Mouse (Mus musculus) right cerebral cortex, adult 2 months (tissue): ENCODE measurements around the gene Cacnb4.

Experiments used
- DNase-seq, 2 experiments: peaks; one replicate each; pipeline ENCODE4 v3.0.0; 2021 to 2022; ENCODE audit warnings: low spot score in 2 of 2

Cacnb4 gene

GRCm38 (mm10) chr2:52603935-52604650 lies 72.5 kb downstream of the Cacnb4 start:
- DNase-seq, result no peak

- DNase-seq, result no peak
These were observed 73.2 kb downstream of the Cacnb4 start for GRCm38 (mm10) chr2:52603421-52603820.

GRCm38 (mm10) chr2:52602921-52603320 lies 73.7 kb downstream of the Cacnb4 start:
- DNase-seq, result no peak

- no peak for DNase-seq
These were observed 74.4 kb downstream of the Cacnb4 start for GRCm38 (mm10) chr2:52602228-52602627.

- DNase-seq, result no peak
These were observed 79.1 kb downstream of the Cacnb4 start for GRCm38 (mm10) chr2:52597511-52597910.

GRCm38 (mm10) chr2:52593814-52594213 lies 82.8 kb downstream of the Cacnb4 start:
- peak; percentile 52 to 60 for DNase-seq

- no peak for DNase-seq
These were observed 83.4 kb downstream of the Cacnb4 start for GRCm38 (mm10) chr2:52593260-52593659.

- DNase-seq, result peak; percentile 91 to 92
These were observed 85.7 kb downstream of the Cacnb4 start for GRCm38 (mm10) chr2:52590970-52591347.

GRCm38 (mm10) chr2:52590340-52590969 lies 86.2 kb downstream of the Cacnb4 start:
- peak; percentile 35 to 64 for DNase-seq

GRCm38 (mm10) chr2:52589514-52589913 lies 87.1 kb downstream of the Cacnb4 start:
- DNase-seq, result no peak

- DNase-seq, result no peak
These were observed 91.2 kb downstream of the Cacnb4 start for GRCm38 (mm10) chr2:52585384-52585783.

- no peak for DNase-seq
These were observed 95.4 kb downstream of the Cacnb4 start for GRCm38 (mm10) chr2:52581132-52581781.

GRCm38 (mm10) chr2:52580697-52581096 lies 95.9 kb downstream of the Cacnb4 start:
- DNase-seq, result no peak

- no peak for DNase-seq
These were observed 97.8 kb downstream of the Cacnb4 start for GRCm38 (mm10) chr2:52578846-52579245.

GRCm38 (mm10) chr2:52577700-52578099 lies 98.9 kb downstream of the Cacnb4 start:
- DNase-seq, result no peak

GRCm38 (mm10) chr2:52576546-52576945 lies 100.1 kb downstream of the Cacnb4 start:
- DNase-seq, result no peak

GRCm38 (mm10) chr2:52575637-52576175 lies 100.9 kb downstream of the Cacnb4 start:
- no peak for DNase-seq

- DNase-seq, result no peak
These were observed 101.7 kb downstream of the Cacnb4 start for GRCm38 (mm10) chr2:52574929-52575328.

GRCm38 (mm10) chr2:52572221-52572620 lies 104.4 kb downstream of the Cacnb4 start:
- no peak for DNase-seq

GRCm38 (mm10) chr2:52571339-52571968 lies 105.2 kb downstream of the Cacnb4 start:
- no peak for DNase-seq

GRCm38 (mm10) chr2:52570781-52571180 lies 105.8 kb downstream of the Cacnb4 start:
- DNase-seq, result no peak

GRCm38 (mm10) chr2:52570171-52570570 lies 106.5 kb downstream of the Cacnb4 start:
- no peak for DNase-seq
